Mouse (Mus musculus) forebrain, embryonic 14.5 days (tissue): ENCODE data around the gene Atp6v1c2. TPM values are rescaled to one million over a fixed set of nuclear protein-coding genes. Genes with fewer than 3 reads are reported as not detected.

ENCODE experiments used
- ATAC-seq: fragments of 200-750 bp; cut with Nextera tagmentation; 2 replicates; pipeline ENCODE4 v1.8.0; 2017; ENCODE audit warnings: mild to moderate bottlenecking, moderate library complexity
- DNase-seq: peaks from one replicate; pipeline ENCODE4 v3.0.0-alpha.2; 2015; ENCODE audit warnings: low spot score
- H3K27ac ChIP-seq: fragments of 300-500 bp; sonication (generic); 2 replicates; pipeline ENCODE4 v1.5.1; 2014; ENCODE audit warnings: low read depth, mild to moderate bottlenecking, control low read depth, low read length, moderate library complexity
- H3K27me3 ChIP-seq: fragments of 300-500 bp; sonication (generic); replicated peaks from 2 replicates; pipeline ENCODE4 v1.6.1; 2014; ENCODE audit warnings: low read length, control low read depth, mixed read lengths; ENCODE audit not compliant: control insufficient read depth, insufficient read depth
- H3K36me3 ChIP-seq: fragments of 300-500 bp; sonication (generic); 2 replicates; pipeline ENCODE4 v1.6.1; 2014; ENCODE audit warnings: low read length, control low read depth; ENCODE audit not compliant: control insufficient read depth, insufficient read depth
- H3K4me1 ChIP-seq: fragments of 300-500 bp; sonication (generic); 2 replicates; pipeline ENCODE4 v1.6.1; 2014; ENCODE audit warnings: antibody characterized with exemption, low read length, control low read depth; ENCODE audit not compliant: control insufficient read depth, insufficient read depth
- H3K4me2 ChIP-seq: fragments of 300-500 bp; sonication (generic); 2 replicates; pipeline ENCODE4 v1.6.1; 2014; ENCODE audit warnings: mild to moderate bottlenecking, control low read depth, low read length
- H3K4me3 ChIP-seq: fragments of 300-500 bp; sonication (generic); 2 replicates; pipeline ENCODE4 v1.5.1; 2014; ENCODE audit warnings: low read depth, low read length, control low read depth
- H3K9ac ChIP-seq: fragments of 300-500 bp; sonication (generic); 2 replicates; pipeline ENCODE4 v1.6.1; 2014; ENCODE audit warnings: mild to moderate bottlenecking, low read length, control low read depth, moderate library complexity
- H3K9me3 ChIP-seq: fragments of 300-500 bp; sonication (generic); replicated peaks from 2 replicates; pipeline ENCODE4 v1.6.1; 2016; ENCODE audit warnings: low read length, control low read depth, mixed read lengths; ENCODE audit not compliant: control insufficient read depth
- WGBS: fragments of 180-500 bp; shearing (Covaris S2); extraction: QIAGEN DNeasy Blood & Tissue Kit; methylation state at CpG from one replicate; pipeline ENCODE4 v1.1.7; 2014; 5-methylcytosine and 5-hydroxymethylcytosine counted together
- polyA plus RNA-seq: library from polyadenylated mRNA; unstranded; fragments of >200 nt; fragmentation: Nextera tagmentation; extraction: Ambion mirVana; gene quantifications from 2 replicates; pipeline ENCODE4 v1.2.1, GENCODE M21; 2014

Gene Atp6v1c2
- polyA plus RNA-seq, 1 experiment from 2014 or later = 0.20 TPM

DNA sequence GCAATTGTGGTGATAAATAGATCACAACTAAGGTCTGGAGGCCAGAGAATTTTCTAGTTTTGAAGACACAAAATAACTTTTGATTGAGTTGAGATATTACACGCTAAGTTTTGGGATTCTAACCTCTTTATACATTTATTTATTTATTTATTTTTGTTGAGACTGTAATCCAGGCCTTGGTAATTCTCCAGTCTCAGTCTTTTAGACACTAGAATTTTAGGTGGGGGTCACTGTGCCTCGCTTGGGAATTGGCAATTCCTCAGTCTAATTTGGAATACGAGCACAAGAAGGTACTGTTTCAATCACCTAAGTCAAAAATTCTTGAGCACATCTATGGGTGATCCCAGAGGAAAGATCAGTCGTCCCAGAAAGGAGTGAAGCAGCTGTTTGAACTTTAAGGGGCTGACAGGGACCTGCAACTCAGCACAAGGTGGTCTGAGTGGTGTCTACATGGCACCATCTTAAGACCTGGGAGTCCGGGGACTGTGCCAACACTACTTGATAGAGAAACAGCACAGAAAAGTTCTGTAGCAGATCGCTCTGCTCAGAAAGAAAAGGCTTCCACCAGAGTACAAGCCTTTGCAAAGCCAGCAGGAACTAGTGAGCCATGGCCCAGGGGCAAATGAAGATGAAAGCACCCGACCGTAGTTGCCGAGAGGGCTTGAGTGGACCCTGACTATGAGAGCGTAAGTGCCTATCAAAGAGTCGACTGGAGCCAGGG is 18.3 kb upstream of the Atp6v1c2 start:
- Histone ChIP-seq H3K4me1 (peaks cover 9% of the 10 kb centered on the region; the same call in 1 of the 2 replicates), H3K4me2 (peak overlapping the region; percentile 76), H3K4me3 (peak overlapping the region; percentile 80), H3K9me3 (no peaks in the 10 kb centered on the region), H3K27me3 (no peaks in the 10 kb centered on the region), H3K36me3 (peaks cover 13% of the 10 kb centered on the region), H3K9ac (peak overlapping the region; percentile 69), H3K27ac (no peak overlapping the region)
- 37% methylated on average over 11 of the region's 11 CpGs for WGBS
- DNase-seq (no peak), ATAC-seq (peak; percentile 49)

DNA sequence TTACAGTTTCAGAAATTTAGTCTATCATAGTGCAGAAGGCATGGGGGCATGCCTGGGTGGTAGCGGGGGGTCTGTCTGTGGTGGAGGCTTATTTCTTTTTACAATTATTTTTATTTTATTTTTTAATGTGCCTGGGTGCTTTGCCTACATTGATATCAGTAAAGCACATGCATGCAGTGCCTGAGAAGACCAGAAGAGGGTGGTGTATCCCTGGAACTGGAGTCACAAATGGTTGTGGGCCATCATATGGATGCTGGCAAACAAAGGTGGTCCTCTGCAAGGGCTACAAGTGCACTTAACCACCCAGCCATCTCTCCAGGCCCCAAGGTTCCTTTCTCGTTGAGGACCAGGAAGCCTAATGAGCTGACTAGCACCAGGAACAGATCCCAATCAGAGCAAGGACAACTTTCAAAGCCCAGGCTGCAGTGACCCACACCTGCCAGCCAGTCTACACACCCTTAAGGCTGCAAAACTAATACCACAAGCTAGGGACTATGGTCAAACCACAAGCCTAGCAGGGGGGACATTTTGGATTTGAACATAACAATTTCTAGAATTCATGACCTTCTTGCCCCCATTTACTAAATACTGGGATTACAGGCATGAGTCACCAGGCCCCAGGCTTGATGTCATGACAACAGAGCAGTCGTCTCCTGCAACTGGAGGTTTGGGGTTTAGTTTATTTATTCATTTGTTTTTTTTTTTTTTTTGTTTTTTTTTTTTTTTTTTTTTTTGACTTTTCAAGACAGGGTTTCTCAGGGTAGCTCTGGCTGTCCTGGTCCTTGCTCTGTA is 10.2 kb upstream of the Atp6v1c2 start:
- Histone ChIP-seq H3K4me2 (no peak overlapping the region), H3K9ac (no peak overlapping the region), H3K27ac (no peak overlapping the region), H3K4me1 (no peaks in the 10 kb centered on the region), H3K4me3 (no peak overlapping the region), H3K36me3 (no peaks in the 10 kb centered on the region), H3K9me3 (no peaks in the 10 kb centered on the region), H3K27me3 (no peaks in the 10 kb centered on the region)
- ATAC-seq (no peak), DNase-seq (no peak)
- 69% methylated on average over 3 of the region's 3 CpGs for WGBS

DNA sequence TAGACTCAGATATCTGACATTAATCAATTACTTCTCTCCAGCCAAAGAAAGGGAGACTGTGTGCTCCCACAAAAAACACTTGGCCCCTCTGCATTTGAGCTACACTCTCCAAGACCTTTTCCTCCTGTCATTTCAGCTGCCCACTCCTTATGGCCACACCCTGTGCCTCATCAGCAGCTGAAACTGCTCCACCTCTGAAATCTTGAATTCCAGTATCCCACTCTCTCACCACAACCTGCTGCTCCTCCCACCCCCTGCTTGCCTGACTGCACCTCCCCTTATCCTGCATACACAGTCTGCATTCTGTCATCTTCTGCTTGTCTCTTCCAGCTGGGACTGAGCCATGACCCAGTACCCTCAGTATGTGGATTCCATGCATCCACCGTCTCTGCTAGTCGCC is 9.2 kb upstream of the Atp6v1c2 start:
- no peak overlapping the region for H3K9ac ChIP-seq
- H3K27ac ChIP-seq = no peak overlapping the region
- no peaks in the 10 kb centered on the region for H3K9me3 ChIP-seq
- H3K4me2 ChIP-seq = no peak overlapping the region
- no peaks in the 10 kb centered on the region for H3K4me1 ChIP-seq
- H3K4me3 ChIP-seq = no peak overlapping the region
- WGBS = 75% methylated on average over 2 of the region's 2 CpGs
- DNase-seq (no peak), ATAC-seq (no peak)
- H3K36me3 ChIP-seq = no peaks in the 10 kb centered on the region
- H3K27me3 ChIP-seq = no peaks in the 10 kb centered on the region

DNA sequence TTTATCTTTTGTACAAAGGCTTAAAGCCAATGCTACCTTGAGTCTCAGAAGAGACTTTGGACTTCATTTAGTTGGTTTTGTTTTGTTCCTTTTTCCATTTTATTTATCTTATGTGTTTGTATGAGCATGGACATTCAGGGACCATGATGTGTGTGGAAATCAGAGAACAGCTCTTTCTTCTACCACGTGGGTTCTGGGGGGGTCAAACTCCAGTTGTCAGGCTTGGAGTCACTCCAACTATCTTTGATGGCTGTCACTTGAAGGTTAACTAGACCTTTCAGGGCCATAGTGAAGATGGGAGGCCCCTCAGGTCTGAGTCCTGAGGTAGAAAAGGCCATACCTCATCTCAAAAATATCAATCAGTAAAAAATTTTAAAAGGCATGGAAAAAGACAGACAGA is 4.3 kb upstream of the Atp6v1c2 start:
- no peak for ATAC-seq
- Histone ChIP-seq H3K4me2 (no peak overlapping the region), H3K9ac (no peak overlapping the region)

DNA sequence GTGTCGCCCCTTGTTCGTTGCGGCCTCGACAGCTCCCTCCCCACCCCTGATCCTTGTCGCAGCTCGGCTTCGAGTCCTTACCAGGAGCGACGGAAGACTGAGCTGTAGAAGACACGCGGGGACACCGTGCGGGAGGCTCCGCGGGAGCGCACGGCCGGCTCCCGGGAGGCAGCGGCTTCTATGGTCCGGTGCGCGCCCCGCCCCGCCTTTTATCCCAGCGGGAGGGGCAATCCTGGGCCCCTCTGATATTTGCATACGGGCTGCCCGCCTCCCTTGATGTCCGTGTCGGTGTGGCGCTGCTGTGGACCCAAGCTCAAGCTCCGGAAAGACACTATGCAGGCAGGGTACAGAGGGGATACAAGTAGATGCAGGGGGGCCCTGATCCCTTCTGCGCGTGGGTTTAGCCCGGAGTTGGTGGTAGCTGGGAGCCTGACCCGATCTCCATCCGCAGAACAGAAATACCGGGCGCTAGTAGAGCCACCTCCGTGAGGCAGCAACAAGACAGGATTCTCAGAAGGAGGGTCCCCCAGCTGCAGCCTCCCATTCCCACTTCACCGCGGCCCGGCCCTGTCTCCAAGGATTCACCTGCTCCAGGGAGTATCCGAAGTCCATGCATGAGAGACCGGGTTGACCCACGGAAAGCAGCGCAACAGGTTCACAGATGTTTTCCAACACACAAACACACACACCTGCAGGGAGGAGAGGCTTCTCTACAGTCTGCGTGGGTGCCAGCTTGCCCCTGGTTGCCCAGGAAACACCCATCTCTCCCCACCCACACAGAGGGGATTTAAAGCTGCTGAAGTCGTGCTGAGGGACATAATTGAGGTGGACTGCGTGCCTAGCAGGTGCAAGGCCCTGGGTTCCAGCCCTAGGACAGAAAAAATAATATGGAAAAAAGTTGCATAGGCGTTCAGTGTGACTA is 4.3 kb downstream of the Atp6v1c2 start:
- H3K27ac ChIP-seq = no peak overlapping the region
- no peaks in the 10 kb centered on the region for H3K9me3 ChIP-seq
- H3K4me2 ChIP-seq = peak overlapping the region; percentile 84
- peak overlapping the region; percentile 54 for H3K9ac ChIP-seq
- DNase-seq (peak; percentile 17), ATAC-seq (peak; percentile 42; the same call in 1 of the 2 replicates)
- WGBS = 3% methylated on average over 51 of the region's 51 CpGs
- H3K4me3 ChIP-seq = peak overlapping the region; percentile 44
- no peaks in the 10 kb centered on the region for H3K36me3 ChIP-seq
- H3K4me1 ChIP-seq = no peaks in the 10 kb centered on the region
- peaks cover 10% of the 10 kb centered on the region for H3K27me3 ChIP-seq

More for the DNA sequence above, 4.3 kb upstream of the Atp6v1c2 start:
- H3K4me1 ChIP-seq = no peaks in the 10 kb centered on the region
- H3K27ac ChIP-seq = no peak overlapping the region
- H3K9me3 ChIP-seq = no peaks in the 10 kb centered on the region
- H3K36me3 ChIP-seq = no peaks in the 10 kb centered on the region
- no peaks in the 10 kb centered on the region for H3K27me3 ChIP-seq
- no peak for DNase-seq
- WGBS = 41% methylated on average over 1 of the region's 1 CpGs
- no peak overlapping the region for H3K4me3 ChIP-seq

DNA sequence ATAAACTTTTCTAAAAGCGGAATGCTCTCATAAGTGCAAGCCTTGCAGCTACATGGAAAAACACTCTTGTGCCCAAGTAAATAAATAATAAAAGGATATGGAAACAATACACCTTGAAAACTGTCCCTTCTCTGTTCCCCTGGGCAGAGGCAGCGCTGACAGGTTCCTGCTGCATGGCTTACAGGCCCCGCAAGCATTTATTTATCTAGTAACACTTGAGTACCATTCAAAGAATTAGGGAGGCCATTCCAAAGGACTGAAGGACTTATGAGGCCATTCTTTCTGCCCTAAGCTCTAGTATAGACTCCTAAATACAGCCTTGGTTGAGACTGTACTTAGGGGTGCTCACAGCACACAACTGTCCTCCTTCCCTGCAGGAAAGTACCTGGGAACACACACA is 10.7 kb downstream of the Atp6v1c2 start:
- no peak for DNase-seq

DNA sequence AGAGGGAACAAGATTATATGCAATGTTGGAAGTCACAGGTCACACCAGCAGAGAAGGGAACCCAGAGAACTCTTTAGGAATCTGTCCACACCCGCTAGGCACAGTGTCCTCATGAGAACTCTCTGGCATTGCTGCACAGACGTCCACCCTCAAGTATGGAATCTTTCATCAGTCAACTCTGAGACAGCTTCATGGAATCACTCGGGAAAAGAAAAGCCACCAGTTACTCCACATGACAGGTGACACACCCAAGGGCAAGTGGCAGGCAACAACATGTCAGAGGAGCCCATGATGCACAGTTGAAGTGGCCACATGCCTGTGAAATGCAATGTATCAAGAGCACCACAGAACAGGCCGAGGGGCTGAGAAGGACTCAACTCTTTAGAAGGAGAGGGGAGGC is 11.2 kb downstream of the Atp6v1c2 start:
- Histone ChIP-seq H3K4me1 (no peaks in the 10 kb centered on the region), H3K4me2 (no peak overlapping the region), H3K36me3 (no peaks in the 10 kb centered on the region), H3K27me3 (no peaks in the 10 kb centered on the region), H3K9ac (no peak overlapping the region), H3K27ac (no peak overlapping the region), H3K9me3 (no peaks in the 10 kb centered on the region), H3K4me3 (no peak overlapping the region)
- WGBS = 80% methylated on average over 4 of the region's 4 CpGs
- DNase-seq = no peak
- ATAC-seq = no peak

More for the DNA sequence above, 10.7 kb downstream of the Atp6v1c2 start:
- Histone ChIP-seq H3K27ac (no peak overlapping the region), H3K4me1 (no peaks in the 10 kb centered on the region), H3K4me3 (no peak overlapping the region), H3K4me2 (no peak overlapping the region), H3K36me3 (no peaks in the 10 kb centered on the region), H3K27me3 (no peaks in the 10 kb centered on the region; the same call in 1 of the 2 replicates), H3K9me3 (no peaks in the 10 kb centered on the region), H3K9ac (no peak overlapping the region)
- 81% methylated on average over 3 of the region's 3 CpGs for WGBS
- ATAC-seq = no peak

DNA sequence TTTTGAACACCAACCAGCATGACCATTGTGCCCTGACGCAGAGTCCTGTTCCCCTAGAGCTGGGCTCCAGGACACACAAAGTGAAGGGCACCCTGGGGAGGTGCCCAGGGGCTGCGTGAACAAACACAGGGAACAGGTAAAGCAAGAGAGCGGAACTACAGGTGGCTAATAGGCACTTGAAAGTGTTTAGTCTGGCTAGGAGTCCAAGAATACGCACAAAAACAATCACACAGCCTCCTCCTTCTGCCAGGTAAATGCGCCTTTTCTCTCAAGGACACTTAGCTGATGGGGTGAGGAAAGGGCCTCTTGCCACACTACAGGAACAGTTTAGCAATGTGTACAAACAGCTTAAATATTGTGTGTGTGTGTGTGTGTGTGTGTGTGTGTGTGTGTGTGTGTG is 13.1 kb downstream of the Atp6v1c2 start:
- DNase-seq (no peak), ATAC-seq (no peak)
- Histone ChIP-seq H3K27me3 (no peaks in the 10 kb centered on the region), H3K27ac (no peak overlapping the region), H3K4me3 (no peak overlapping the region), H3K4me2 (no peak overlapping the region), H3K4me1 (0 out of 2 replicates have a peak, but pooled peaks cover 2% of the 10 kb centered on the region), H3K9me3 (no peaks in the 10 kb centered on the region), H3K36me3 (no peaks in the 10 kb centered on the region), H3K9ac (no peak overlapping the region)
- 86% methylated on average over 5 of the region's 5 CpGs for WGBS
